ENCODE assay signal across 11 mouse cellular contexts in the genomic region with DNA sequence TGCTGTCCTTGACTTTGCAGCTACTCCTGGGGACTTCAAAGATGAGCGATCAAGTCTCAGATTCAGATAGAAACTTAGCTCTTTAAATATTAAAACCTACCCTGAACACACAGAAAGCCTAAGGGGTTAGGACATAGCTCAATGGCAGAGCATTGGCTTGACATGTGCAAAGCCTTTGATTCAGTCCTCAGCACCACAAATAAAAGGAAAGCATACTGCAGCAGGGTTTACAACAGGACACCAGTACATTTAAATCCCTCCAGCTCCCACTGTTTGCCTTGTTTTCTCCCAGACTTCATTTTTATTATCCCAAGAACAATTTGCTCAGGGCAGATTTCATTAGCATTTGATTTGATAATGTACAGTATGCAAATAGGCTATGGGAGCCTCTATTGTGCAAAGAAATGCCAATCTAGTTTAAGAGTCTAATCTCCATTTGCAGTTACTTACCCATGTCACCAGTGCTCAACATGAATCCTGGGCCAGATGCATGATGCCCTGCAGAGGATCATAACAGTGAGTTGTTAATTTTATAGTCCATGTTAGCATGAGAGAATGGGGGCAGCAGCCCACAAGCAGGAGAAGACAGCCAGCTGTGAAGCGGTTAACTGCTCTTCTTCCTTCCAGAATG.
"Had no signal": no experiment of that assay in that cellular context is flagged by ENCODE, and none has a peak within 500 bp of the region (broad histone marks: within the 10 kb centered on the region; RNA-seq: fewer than 3 reads in every experiment).

No protein-coding gene starts in this region.

- DNase-seq: kidney, adult 2 months; kidney, postnatal 14 days; left cerebral cortex, postnatal 4 days; lung, adult 18-20 months; thymus, adult 2 months; thymus, postnatal 25 days had no signal

- H3K4me1 ChIP-seq: kidney, embryonic 15.5 days; limb, embryonic 13.5 days had no signal

- H3K36me3 ChIP-seq: kidney, embryonic 15.5 days; limb, embryonic 13.5 days had no signal

- H3K9ac ChIP-seq: kidney, embryonic 15.5 days; limb, embryonic 13.5 days; liver, embryonic 14.5 days had no signal

- H3K27me3 ChIP-seq: kidney, embryonic 15.5 days; limb, embryonic 13.5 days had no signal

- H3K4me3 ChIP-seq: kidney, embryonic 15.5 days; limb, embryonic 13.5 days; myocyte had no signal

- H3K4me2 ChIP-seq: kidney, embryonic 15.5 days; limb, embryonic 13.5 days had no signal

- H3K9me3 ChIP-seq: kidney, embryonic 15.5 days; limb, embryonic 13.5 days had no signal

- H3K27ac ChIP-seq: kidney, embryonic 15.5 days; limb, embryonic 13.5 days; liver, embryonic 14.5 days; stomach, postnatal 0 days had no signal
